Mouse (Mus musculus): Measurements from ENCODE around the gene Prep. TPM values are rescaled to one million over a fixed set of nuclear protein-coding genes. Genes with fewer than 3 reads are reported as not detected.

Gene Prep
- polyA plus RNA-seq (2015; fragmentation: Nextera tagmentation; extraction: Ambion mirVana), result 24.7 and 25.4 TPM in 2 replicates

DNA sequence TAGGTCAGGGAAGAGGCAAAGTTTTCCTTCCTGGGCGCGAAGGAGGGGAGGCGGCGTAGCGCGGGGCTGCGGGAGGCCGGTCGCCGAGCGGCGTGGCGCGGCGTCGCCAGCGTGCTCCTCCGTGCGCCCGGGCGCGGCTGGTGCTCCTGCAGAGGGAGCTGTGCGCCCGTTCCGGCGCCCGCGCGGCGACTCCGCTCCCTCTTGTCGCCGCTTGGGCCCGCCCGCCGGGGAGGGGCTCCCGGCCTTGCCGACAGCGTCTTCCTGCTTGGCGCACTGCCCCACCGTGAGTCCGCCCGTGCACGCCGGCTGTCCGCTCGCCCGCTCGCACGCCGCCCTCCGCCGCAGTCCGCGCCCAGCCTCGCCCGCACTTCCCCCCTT is at the start of gene Prep:
Gene Prep, plus strand, starts transcription at position 273 of the 378 bp plus-strand sequence.
- H3K36me3 ChIP-seq (replicated peaks), result no peaks in the 10 kb centered on the region
- ATAC-seq (replicated peaks), result peak; percentile 95
- under 1% methylated on average over 52 of the region's 57 CpGs for WGBS
- H3K27ac ChIP-seq, result peak within 1 kb of the TSS; percentile 78
- peaks cover 35% of the 10 kb centered on the region for H3K4me1 ChIP-seq
- H3K27me3 ChIP-seq (replicated peaks), result no peaks in the 10 kb centered on the region
- H3K9ac ChIP-seq, result peak within 1 kb of the TSS; percentile 76
- H3K4me3 ChIP-seq, result peak within 1 kb of the TSS; percentile 81
- H3K4me2 ChIP-seq, result peak within 1 kb of the TSS; percentile 55
- no peaks in the 10 kb centered on the region for H3K9me3 ChIP-seq

DNA sequence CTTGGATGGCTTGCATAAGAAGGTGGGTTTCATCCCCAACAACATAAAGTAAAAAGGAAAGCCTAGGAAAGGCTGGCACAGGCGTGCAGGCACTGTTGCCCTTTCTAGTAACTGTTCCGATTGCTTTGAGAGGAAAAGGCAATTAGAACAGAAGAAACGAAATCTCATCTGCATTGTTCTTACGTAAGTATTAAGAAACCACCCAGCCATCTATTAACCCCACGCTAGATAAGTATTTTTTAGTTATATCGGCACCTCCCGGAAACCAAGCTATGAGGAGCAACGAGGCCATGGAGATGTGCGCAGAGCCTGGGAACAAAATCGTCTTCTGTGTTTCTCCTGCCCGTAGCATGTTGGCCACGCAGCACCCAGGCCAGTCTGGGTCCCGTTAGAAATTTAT is 49.7 kb upstream of the Prep start:
- H3K27ac ChIP-seq, result no peak overlapping the region
- H3K9ac ChIP-seq, result no peak overlapping the region
- 92% methylated on average over 13 of the region's 13 CpGs for WGBS
- ATAC-seq (replicated peaks), result no peak
- no peaks in the 10 kb centered on the region for H3K9me3 ChIP-seq
- H3K36me3 ChIP-seq (replicated peaks), result no peaks in the 10 kb centered on the region
- H3K4me1 ChIP-seq, result no peaks in the 10 kb centered on the region
- no peak overlapping the region for H3K4me2 ChIP-seq
- H3K4me3 ChIP-seq, result no peak overlapping the region
- no peaks in the 10 kb centered on the region for H3K27me3 ChIP-seq (replicated peaks)

DNA sequence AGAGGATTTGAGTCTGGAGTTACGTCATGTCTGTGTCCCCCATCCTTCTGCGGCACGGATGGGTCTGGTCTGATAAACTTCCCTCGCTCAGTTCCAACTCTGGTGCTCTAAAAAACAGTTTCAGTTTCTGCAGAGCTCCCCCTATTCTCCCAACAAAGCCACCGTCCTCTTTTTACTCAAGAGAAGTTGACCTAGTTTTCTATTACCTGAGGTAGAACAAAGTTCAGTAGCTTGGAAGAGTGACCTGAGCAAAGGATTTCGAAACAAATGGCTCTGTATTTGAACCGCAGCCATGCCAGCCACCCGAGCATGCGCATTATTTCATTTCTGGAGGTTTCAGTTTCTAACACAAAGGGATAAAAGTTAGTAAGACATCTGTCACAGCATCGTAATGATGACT is 49.2 kb upstream of the Prep start:
- H3K4me3 ChIP-seq, result no peak overlapping the region
- H3K4me1 ChIP-seq, result no peaks in the 10 kb centered on the region
- H3K4me2 ChIP-seq, result no peak overlapping the region
- 82% methylated on average over 10 of the region's 10 CpGs for WGBS
- no peak overlapping the region for H3K9ac ChIP-seq
- no peak overlapping the region for H3K27ac ChIP-seq
- H3K9me3 ChIP-seq, result no peaks in the 10 kb centered on the region
- ATAC-seq (replicated peaks), result no peak
- H3K36me3 ChIP-seq (replicated peaks), result no peaks in the 10 kb centered on the region
- no peaks in the 10 kb centered on the region for H3K27me3 ChIP-seq (replicated peaks)

DNA sequence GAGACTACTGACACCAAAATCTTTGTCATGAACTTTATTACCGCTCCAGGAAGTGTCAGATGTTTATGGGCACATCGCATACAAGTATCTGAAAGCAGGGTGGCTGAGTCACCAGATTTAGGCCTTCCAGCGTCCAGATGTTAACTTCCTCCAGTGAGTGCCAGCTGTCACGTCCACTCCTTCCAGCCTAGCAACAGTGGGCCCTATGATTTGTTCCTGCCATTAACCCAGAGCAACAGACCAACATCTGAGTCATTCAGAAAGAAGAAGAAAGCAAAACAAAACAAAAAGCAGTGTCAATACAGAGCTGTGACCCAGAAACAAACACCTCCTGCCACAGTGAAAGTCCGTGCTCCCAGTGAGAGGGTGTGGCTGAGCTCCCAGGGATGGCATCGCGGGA is 47.6 kb upstream of the Prep start:
- Histone ChIP-seq H3K9ac (no peak overlapping the region), H3K27me3 (replicated peaks) (no peaks in the 10 kb centered on the region), H3K4me2 (no peak overlapping the region), H3K4me1 (no peaks in the 10 kb centered on the region), H3K4me3 (no peak overlapping the region), H3K9me3 (no peaks in the 10 kb centered on the region), H3K36me3 (replicated peaks) (no peaks in the 10 kb centered on the region), H3K27ac (no peak overlapping the region)
- 49% methylated on average over 7 of the region's 7 CpGs for WGBS
- ATAC-seq (replicated peaks), result no peak

DNA sequence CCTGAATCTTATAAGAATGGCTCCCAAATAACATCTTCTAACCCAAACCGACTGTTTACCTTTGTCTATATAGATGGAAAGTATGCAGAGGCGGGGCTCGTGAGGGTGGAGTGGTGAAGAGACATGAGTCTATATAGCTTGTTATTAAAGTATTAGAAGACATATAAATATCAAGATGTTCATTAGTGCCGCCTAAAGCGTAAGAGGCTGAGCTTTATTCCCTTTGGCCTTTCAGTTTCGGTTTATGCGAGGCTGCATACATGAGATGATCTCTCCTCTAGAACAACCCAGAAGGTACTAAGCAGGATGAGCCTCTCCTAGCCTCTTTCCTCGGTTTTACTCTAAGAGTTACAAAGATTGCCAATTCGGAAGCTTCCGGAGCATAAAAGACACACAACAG is 47.2 kb upstream of the Prep start:
- ATAC-seq (replicated peaks), result no peak
- 87% methylated on average over 10 of the region's 10 CpGs for WGBS
- no peak overlapping the region for H3K27ac ChIP-seq
- no peak overlapping the region for H3K4me2 ChIP-seq
- H3K4me3 ChIP-seq, result no peak overlapping the region
- no peak overlapping the region for H3K9ac ChIP-seq
- no peaks in the 10 kb centered on the region for H3K9me3 ChIP-seq
- H3K36me3 ChIP-seq (replicated peaks), result no peaks in the 10 kb centered on the region
- H3K4me1 ChIP-seq, result no peaks in the 10 kb centered on the region
- no peaks in the 10 kb centered on the region for H3K27me3 ChIP-seq (replicated peaks)

DNA sequence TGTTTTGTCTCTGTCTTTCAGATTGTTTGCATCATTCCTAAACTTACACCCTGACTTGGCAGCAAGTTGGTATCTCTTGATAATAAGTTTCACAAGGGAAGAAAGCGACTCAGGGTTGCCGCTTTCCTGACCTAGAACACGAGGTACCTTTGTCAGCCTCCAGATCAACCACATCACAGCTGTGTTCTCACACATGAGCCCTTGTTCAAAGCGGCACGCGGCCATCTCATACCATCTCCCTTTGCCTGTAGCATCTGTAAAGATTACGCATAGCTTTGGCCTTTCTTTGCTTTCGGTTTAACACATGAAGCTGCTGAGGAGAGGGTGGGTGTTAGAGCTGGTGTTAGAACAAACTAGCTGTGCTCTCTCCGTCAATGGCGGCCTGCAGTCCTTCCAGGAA is 46.7 kb upstream of the Prep start:
- Histone ChIP-seq H3K4me3 (no peak overlapping the region), H3K4me2 (no peak overlapping the region), H3K36me3 (replicated peaks) (no peaks in the 10 kb centered on the region), H3K27ac (no peak overlapping the region), H3K9me3 (no peaks in the 10 kb centered on the region), H3K4me1 (no peaks in the 10 kb centered on the region), H3K27me3 (replicated peaks) (no peaks in the 10 kb centered on the region), H3K9ac (no peak overlapping the region)
- no peak for ATAC-seq (replicated peaks)
- 92% methylated on average over 10 of the region's 10 CpGs for WGBS

DNA sequence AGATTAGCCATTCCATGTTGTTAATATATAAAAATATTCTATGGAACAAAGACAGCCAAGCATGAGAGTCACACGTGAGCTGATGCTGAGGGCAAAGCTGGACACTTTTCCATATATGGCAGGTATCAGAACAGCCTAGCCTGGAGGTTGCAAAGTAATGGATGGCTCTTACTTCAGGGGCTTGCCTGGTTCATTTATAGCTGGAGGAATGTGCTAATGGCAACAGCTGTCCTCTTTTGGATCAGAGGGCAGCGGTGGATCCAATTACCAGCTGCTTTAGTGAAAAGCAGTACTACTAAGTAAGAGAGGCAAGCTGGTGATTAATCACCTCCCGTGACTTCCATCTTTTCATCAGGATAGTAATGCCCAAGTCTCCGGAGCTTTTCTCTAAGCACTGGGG is 41.8 kb upstream of the Prep start:
- ATAC-seq (replicated peaks), result no peak
- Histone ChIP-seq H3K4me2 (no peak overlapping the region), H3K4me3 (no peak overlapping the region), H3K4me1 (no peaks in the 10 kb centered on the region), H3K9ac (no peak overlapping the region), H3K27ac (no peak overlapping the region), H3K36me3 (replicated peaks) (no peaks in the 10 kb centered on the region), H3K9me3 (no peaks in the 10 kb centered on the region), H3K27me3 (replicated peaks) (no peaks in the 10 kb centered on the region)
- WGBS, result 29% methylated on average over 4 of the region's 4 CpGs

DNA sequence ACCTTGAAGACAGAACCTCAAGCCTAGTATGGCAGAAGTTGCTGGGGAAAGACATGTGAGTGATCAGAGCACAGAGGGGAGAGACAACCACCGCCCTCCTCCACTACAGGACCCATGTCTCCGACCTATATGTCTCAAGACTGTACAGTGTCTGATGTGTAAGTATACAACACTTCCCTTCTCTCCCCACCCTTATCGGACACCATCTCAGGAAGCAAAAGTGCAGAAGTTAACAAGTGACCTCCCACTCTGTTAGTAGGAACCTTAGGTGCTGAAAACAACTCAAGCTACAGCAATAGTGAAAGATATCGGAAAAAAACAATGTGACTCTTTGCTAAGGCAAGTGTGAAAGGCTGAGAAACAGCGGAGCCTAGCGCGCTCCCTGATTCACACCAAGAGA is 40.1 kb upstream of the Prep start:
- 95% methylated on average over 7 of the region's 7 CpGs for WGBS
- ATAC-seq (replicated peaks), result no peak

DNA sequence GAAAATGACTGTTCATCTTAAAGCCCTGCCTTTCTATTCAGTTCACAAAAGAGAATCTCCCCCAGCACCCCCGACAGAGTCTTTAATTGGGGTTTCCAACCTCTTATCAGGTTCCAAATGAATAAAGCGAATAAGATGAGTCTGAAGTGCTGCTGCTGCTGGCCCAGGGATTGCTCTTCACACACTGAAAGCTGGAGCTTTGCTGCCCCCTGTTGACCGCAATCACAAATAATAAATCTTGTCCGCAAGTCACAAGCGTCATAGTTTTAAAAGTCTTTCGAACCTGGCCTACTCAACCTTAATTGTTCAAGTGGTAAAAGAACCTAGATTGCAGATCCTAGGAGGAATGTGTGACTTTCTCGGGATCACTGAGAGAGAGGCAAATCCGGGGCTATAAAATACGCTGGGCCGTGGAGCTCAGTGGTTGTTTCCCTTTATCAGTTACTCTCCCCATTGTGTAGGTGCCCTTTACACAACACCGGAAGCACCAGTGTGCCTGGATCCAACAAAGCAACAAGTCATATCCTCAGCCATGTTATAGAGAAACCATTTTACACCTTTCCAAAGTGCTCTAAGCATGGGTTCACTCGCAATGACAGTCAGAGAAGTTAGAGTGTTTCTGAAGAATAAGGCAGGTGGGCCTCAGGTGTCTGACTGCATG is 21.6 kb upstream of the Prep start:
- 30% methylated on average over 12 of the region's 12 CpGs for WGBS
- Histone ChIP-seq H3K4me2 (no peak overlapping the region), H3K9me3 (no peaks in the 10 kb centered on the region), H3K9ac (no peak overlapping the region), H3K4me3 (no peak overlapping the region), H3K27me3 (replicated peaks) (no peaks in the 10 kb centered on the region), H3K36me3 (replicated peaks) (no peaks in the 10 kb centered on the region), H3K4me1 (no peaks in the 10 kb centered on the region), H3K27ac (no peak overlapping the region)
- peak; percentile 83 for ATAC-seq (replicated peaks)

More for the DNA sequence above, 40.1 kb upstream of the Prep start:
- Histone ChIP-seq H3K27ac (no peak overlapping the region), H3K27me3 (replicated peaks) (no peaks in the 10 kb centered on the region), H3K9ac (no peak overlapping the region), H3K9me3 (no peaks in the 10 kb centered on the region), H3K4me3 (no peak overlapping the region), H3K36me3 (replicated peaks) (no peaks in the 10 kb centered on the region), H3K4me1 (no peaks in the 10 kb centered on the region), H3K4me2 (no peak overlapping the region)

DNA sequence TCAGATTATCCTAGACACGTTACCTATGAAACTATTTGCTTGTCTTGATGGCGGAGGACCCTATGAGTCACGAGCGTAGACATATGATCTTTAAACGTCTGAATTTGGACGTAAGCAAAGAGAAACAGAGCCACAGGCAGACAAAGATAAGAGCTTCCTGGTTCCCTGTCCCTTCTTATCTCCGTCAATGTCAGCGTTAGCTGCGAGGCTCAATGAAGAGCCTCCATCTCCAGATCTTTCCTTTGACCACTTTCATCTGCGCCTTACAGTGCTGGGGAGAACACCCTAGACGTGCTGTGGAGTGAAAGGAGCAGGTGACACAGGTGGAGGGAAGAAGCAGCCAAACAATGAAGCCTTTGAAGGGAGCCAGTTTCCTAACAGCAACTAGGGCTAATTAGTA is 18.8 kb upstream of the Prep start:
- no peaks in the 10 kb centered on the region for H3K4me1 ChIP-seq
- H3K27me3 ChIP-seq (replicated peaks), result no peaks in the 10 kb centered on the region
- no peaks in the 10 kb centered on the region for H3K9me3 ChIP-seq
- 71% methylated on average over 11 of the region's 11 CpGs for WGBS
- no peak overlapping the region for H3K9ac ChIP-seq
- no peak overlapping the region for H3K4me3 ChIP-seq
- no peaks in the 10 kb centered on the region for H3K36me3 ChIP-seq (replicated peaks)
- ATAC-seq (replicated peaks), result no peak; the same call in 1 of the 2 replicates
- H3K4me2 ChIP-seq, result no peak overlapping the region
- H3K27ac ChIP-seq, result no peak overlapping the region

DNA sequence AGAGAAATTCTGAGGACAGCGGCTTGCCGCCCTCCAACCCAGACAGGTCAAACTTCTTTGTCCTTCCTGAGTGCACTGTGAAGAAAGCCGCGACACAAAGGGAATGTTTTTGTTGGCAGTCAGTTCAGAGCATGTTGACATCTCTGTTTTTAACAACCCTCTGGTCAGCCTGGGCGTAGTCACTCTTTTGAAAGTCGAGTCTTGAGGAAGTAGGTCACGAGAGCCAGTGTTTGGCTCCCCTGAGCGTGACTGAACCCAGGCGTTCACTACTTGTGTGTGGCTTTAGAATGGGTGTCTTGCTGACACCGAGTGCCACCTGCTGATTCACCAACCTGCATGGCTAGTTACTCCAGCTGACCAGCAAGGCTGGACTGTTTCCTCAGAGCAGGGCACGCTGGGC is 18.4 kb upstream of the Prep start:
- ATAC-seq (replicated peaks), result 0 out of 2 replicates have a peak, but pooled peaks have one; percentile 13
- no peak overlapping the region for H3K27ac ChIP-seq
- no peaks in the 10 kb centered on the region for H3K4me1 ChIP-seq
- no peak overlapping the region for H3K9ac ChIP-seq
- H3K9me3 ChIP-seq, result no peaks in the 10 kb centered on the region
- WGBS, result 34% methylated on average over 11 of the region's 11 CpGs
- H3K4me3 ChIP-seq, result no peak overlapping the region
- H3K27me3 ChIP-seq (replicated peaks), result no peaks in the 10 kb centered on the region
- no peaks in the 10 kb centered on the region for H3K36me3 ChIP-seq (replicated peaks)
- no peak overlapping the region for H3K4me2 ChIP-seq

DNA sequence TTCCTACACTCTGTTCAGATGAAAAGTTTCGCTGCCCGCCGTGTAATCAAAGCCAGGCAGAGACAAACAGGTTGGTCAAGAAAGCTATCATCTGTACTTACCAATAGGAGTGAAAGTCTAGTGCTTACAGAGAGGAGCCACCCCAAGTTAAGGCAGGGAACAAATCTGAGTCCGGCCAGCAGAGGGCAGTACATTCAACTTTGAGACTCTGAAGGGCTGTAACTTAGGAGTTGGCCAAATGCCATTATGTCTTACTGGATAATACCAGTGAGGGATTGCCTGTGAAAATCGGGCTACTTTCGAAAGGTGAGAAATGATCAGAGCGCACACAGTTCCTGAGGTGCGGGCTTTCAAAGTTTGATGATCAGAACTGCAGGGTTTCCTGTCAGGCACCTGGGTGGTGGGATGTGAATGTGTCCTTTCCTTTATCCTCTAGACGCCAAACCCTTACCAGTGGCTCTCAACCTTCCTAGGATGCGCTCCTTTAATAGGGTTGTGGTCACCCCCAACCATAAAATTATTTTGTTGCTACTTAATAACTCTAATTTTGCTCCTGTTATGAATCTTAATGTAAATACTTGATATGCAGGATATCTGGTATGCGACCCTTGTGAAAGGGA is 15.8 kb upstream of the Prep start:
- Histone ChIP-seq H3K9ac (no peak overlapping the region), H3K4me2 (no peak overlapping the region), H3K4me1 (no peaks in the 10 kb centered on the region), H3K27ac (no peak overlapping the region), H3K4me3 (no peak overlapping the region), H3K36me3 (replicated peaks) (no peaks in the 10 kb centered on the region), H3K9me3 (no peaks in the 10 kb centered on the region), H3K27me3 (replicated peaks) (no peaks in the 10 kb centered on the region)
- 0 out of 2 replicates have a peak, but pooled peaks have one; percentile 52 for ATAC-seq (replicated peaks)
- WGBS, result 65% methylated on average over 11 of the region's 11 CpGs

DNA sequence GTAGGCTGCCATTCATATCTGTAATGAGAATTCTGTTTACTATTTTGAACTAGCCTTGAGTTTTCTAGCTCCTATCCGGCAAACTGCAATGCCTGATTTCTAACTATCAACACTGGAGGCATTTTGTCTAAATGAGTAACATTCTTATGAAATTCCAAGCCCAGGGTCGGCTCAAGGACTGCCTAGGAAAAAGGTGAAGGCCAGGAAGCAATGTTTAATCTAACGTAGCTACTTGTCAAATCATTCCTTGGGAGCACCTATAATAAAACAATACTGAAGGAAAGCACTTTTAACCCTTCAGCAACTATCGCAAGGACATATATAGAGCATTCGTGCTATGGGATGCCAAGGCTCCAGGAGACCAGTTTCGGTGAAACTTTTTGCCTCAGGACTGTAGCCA is 8.6 kb upstream of the Prep start:
- no peak for ATAC-seq (replicated peaks)
- 94% methylated on average over 6 of the region's 6 CpGs for WGBS

More for the DNA sequence above, 8.6 kb upstream of the Prep start:
- H3K27me3 ChIP-seq (replicated peaks), result no peaks in the 10 kb centered on the region
- no peak overlapping the region for H3K4me2 ChIP-seq
- H3K4me3 ChIP-seq, result no peak overlapping the region
- no peaks in the 10 kb centered on the region for H3K36me3 ChIP-seq (replicated peaks)
- no peak overlapping the region for H3K27ac ChIP-seq
- H3K4me1 ChIP-seq, result no peaks in the 10 kb centered on the region
- no peak overlapping the region for H3K9ac ChIP-seq
- H3K9me3 ChIP-seq, result no peaks in the 10 kb centered on the region
